Mouse (Mus musculus) frontal cortex, postnatal 14 days (tissue): Measurements from ENCODE around the gene Abca9.

Experiments
- DNase-seq, 2 experiments: peaks; one replicate each; pipeline ENCODE4 v3.0.0; 2022; ENCODE audit warnings: low spot score in 2 of 2

The Abca9 gene

DNA sequence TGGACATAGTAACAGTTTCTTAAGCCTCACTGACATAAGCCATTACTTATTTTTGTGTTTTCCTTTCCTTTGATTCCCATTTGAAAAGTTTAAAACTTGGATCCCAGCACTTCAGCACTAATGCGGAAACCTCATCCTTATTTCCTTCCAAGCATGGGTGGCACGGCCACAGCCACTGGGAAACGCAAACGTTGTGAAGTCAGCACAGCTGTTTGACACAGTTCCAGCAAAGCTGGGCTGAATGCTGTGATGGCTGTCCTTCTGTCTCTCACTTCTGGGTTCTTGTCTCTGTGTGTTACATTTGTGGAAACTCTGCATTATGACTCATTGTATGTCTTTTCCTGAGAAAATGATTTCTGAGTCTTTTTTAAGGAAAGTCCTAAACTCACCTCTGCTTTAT, 107.0 kb downstream of the Abca9 start:
- no peak for DNase-seq

GRCm38 (mm10) chr11:110060127-110060526, 107.9 kb downstream of the Abca9 start:
- DNase-seq: no peak

DNA sequence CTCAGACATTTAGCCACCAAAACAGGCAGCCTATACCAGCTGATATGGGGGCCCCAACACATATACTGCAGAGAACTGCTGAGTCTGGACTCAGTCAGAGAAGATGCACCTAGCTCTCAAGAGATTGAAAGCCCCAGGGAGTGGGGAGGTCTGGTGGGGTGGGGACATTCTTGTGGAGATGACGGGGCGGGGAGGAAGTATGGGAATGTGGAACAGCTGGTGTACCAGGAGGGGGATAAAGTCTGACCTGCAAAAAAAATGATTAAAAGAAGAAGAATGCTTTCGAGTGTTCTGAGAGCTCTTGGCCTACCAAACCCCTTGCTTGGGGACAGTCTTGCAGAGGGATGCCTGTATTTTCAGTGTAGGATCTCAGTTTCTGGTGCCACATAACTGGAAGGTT, 114.3 kb downstream of the Abca9 start:
- no peak for DNase-seq
